Mouse (Mus musculus): ENCODE data around the gene Ptges2. TPM values are rescaled to one million over a fixed set of nuclear protein-coding genes. Genes with fewer than 3 reads are reported as not detected.

Gene Ptges2
- polyA plus RNA-seq, 1 experiment from 2014 or later = 21.8 TPM

GRCm38 (mm10) chr2:32429215-32429891, 33.7 kb downstream of the Ptges2 start:
- DNase-seq (ENCODE audit: low spot score) (no peak), ATAC-seq (no peak)
- no peak overlapping the region for H3K9ac ChIP-seq (replicated peaks; ENCODE audit: low read depth)
- 60% methylated on average over 4 of the region's 4 CpGs for WGBS
- TF ChIP-seq EP300 (IDR thresholded peaks at IDR 0.05) = no peak
- TF ChIP-seq CTCF (IDR thresholded peaks at IDR 0.05) = no peak
- H3K4me2 ChIP-seq (replicated peaks; ENCODE audit: low read depth, low read length) = no peak overlapping the region
- no peak overlapping the region for H3K27ac ChIP-seq (ENCODE audit: low read length)
- H3K4me1 ChIP-seq (ENCODE audit: insufficient read depth, low read depth, low read length) = peaks cover 37% of the 10 kb centered on the region; the same call in 1 of the 2 replicates
- H3K9me3 ChIP-seq (ENCODE audit: low read length) = no peaks in the 10 kb centered on the region
- no peaks in the 10 kb centered on the region for H3K27me3 ChIP-seq (replicated peaks; ENCODE audit: insufficient read depth, low read length)
- no peak overlapping the region for H3K4me3 ChIP-seq (ENCODE audit: low read depth, low read length)
- H3K36me3 ChIP-seq (ENCODE audit: insufficient read depth, low read length) = no peaks in the 10 kb centered on the region

GRCm38 (mm10) chr2:32430701-32431676, 35.3 kb downstream of the Ptges2 start:
- Histone ChIP-seq H3K27me3 (replicated peaks; ENCODE audit: insufficient read depth, low read length) (no peaks in the 10 kb centered on the region), H3K9ac (replicated peaks; ENCODE audit: low read depth) (no peak overlapping the region), H3K9me3 (ENCODE audit: low read length) (no peaks in the 10 kb centered on the region), H3K4me2 (replicated peaks; ENCODE audit: low read depth, low read length) (peak overlapping the region; percentile 11), H3K36me3 (ENCODE audit: insufficient read depth, low read length) (no peaks in the 10 kb centered on the region), H3K4me1 (ENCODE audit: insufficient read depth, low read depth, low read length) (peaks cover 24% of the 10 kb centered on the region; the same call in 1 of the 2 replicates), H3K27ac (ENCODE audit: low read length) (peak overlapping the region; percentile 10; the same call in 1 of the 2 replicates), H3K4me3 (ENCODE audit: low read depth, low read length) (0 out of 2 replicates have a peak overlapping the region, but pooled peaks have one; percentile 0)
- 12% methylated on average over 18 of the region's 18 CpGs for WGBS
- DNase-seq (ENCODE audit: low spot score) (peak; percentile 69), ATAC-seq (peak; percentile 59)
- TF ChIP-seq CTCF (IDR thresholded peaks at IDR 0.05) = no peak
- TF ChIP-seq EP300 (IDR thresholded peaks at IDR 0.05) = no peak

GRCm38 (mm10) chr2:32436686-32437372, 41.1 kb downstream of the Ptges2 start:
- Histone ChIP-seq H3K4me1 (ENCODE audit: insufficient read depth, low read depth, low read length) (peaks cover 20% of the 10 kb centered on the region; the same call in 1 of the 2 replicates), H3K4me2 (replicated peaks; ENCODE audit: low read depth, low read length) (0 out of 2 replicates have a peak overlapping the region, but pooled peaks have one; percentile 3), H3K9me3 (ENCODE audit: low read length) (no peaks in the 10 kb centered on the region), H3K27ac (ENCODE audit: low read length) (peak overlapping the region; percentile 82), H3K27me3 (replicated peaks; ENCODE audit: insufficient read depth, low read length) (no peaks in the 10 kb centered on the region), H3K9ac (replicated peaks; ENCODE audit: low read depth) (no peak overlapping the region), H3K36me3 (ENCODE audit: insufficient read depth, low read length) (no peaks in the 10 kb centered on the region), H3K4me3 (ENCODE audit: low read depth, low read length) (no peak overlapping the region)
- TF ChIP-seq CTCF (IDR thresholded peaks at IDR 0.05) (0 out of 2 replicates have a peak, but pooled peaks have one; percentile 1), EP300 (IDR thresholded peaks at IDR 0.05) (peak; percentile 97)
- WGBS = 25% methylated on average over 3 of the region's 3 CpGs
- peak; percentile 95 for DNase-seq (ENCODE audit: low spot score)
- peak; percentile 93 for ATAC-seq

GRCm38 (mm10) chr2:32437612-32438166, 42.0 kb downstream of the Ptges2 start:
- H3K4me2 ChIP-seq (replicated peaks; ENCODE audit: low read depth, low read length) = 0 out of 2 replicates have a peak overlapping the region, but pooled peaks have one; percentile 3
- peaks cover 20% of the 10 kb centered on the region; the same call in 1 of the 2 replicates for H3K4me1 ChIP-seq (ENCODE audit: insufficient read depth, low read depth, low read length)
- no peaks in the 10 kb centered on the region for H3K36me3 ChIP-seq (ENCODE audit: insufficient read depth, low read length)
- DNase-seq (ENCODE audit: low spot score) = no peak
- H3K9me3 ChIP-seq (ENCODE audit: low read length) = no peaks in the 10 kb centered on the region
- no peak overlapping the region for H3K9ac ChIP-seq (replicated peaks; ENCODE audit: low read depth)
- H3K27me3 ChIP-seq (replicated peaks; ENCODE audit: insufficient read depth, low read length) = no peaks in the 10 kb centered on the region
- H3K27ac ChIP-seq (ENCODE audit: low read length) = peak overlapping the region; percentile 82
- no peak for ATAC-seq
- TF ChIP-seq EP300 (IDR thresholded peaks at IDR 0.05) (no peak), CTCF (IDR thresholded peaks at IDR 0.05) (no peak)
- H3K4me3 ChIP-seq (ENCODE audit: low read depth, low read length) = no peak overlapping the region
- WGBS = 60% methylated on average over 2 of the region's 2 CpGs

DNA sequence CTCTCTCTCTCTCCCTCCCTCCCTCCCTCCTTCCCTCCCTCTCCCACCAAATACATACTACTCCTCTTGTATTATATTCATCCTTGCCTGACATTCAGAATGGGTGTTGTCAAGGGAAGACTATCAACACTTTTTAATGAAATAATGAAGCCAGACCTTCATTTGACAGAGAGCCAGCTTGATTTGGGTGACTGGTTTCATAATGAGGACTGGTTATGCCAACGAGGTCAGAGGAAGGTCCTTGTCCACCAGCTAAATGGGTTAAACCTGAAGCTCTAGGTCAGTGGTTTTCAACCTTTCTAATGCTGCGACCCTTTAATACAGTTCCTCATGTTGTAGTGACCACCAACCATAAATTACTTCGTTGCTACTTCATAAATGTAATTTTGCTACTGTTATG, 43.0 kb downstream of the Ptges2 start:
- no peak overlapping the region for H3K4me2 ChIP-seq (replicated peaks; ENCODE audit: low read depth, low read length)
- no peaks in the 10 kb centered on the region for H3K27me3 ChIP-seq (replicated peaks; ENCODE audit: insufficient read depth, low read length)
- no peaks in the 10 kb centered on the region for H3K9me3 ChIP-seq (ENCODE audit: low read length)
- ATAC-seq (no peak), DNase-seq (ENCODE audit: low spot score) (no peak)
- 88% methylated on average over 3 of the region's 3 CpGs for WGBS
- no peak overlapping the region for H3K4me3 ChIP-seq (ENCODE audit: low read depth, low read length)
- no peak overlapping the region for H3K27ac ChIP-seq (ENCODE audit: low read length)
- H3K4me1 ChIP-seq (ENCODE audit: insufficient read depth, low read depth, low read length) = peaks cover 20% of the 10 kb centered on the region; the same call in 1 of the 2 replicates
- no peak overlapping the region for H3K9ac ChIP-seq (replicated peaks; ENCODE audit: low read depth)
- no peak for TF ChIP-seq EP300 (IDR thresholded peaks at IDR 0.05)
- no peak for TF ChIP-seq CTCF (IDR thresholded peaks at IDR 0.05)
- H3K36me3 ChIP-seq (ENCODE audit: insufficient read depth, low read length) = no peaks in the 10 kb centered on the region

Data from lung, postnatal 0 days (tissue).